Mouse (Mus musculus): ENCODE data around the gene Celsr1.
A peak's percentile ranks its signal among the peaks of the same experiment; 100 is the strongest.

Gene Celsr1

GRCm38 (mm10) chr15:85994906-85995608, 38.5 kb downstream of the Celsr1 start:
- no peak for DNase-seq (ENCODE audit: low read depth)

- no peak for DNase-seq (ENCODE audit: low read depth)
These were observed 39.5 kb downstream of the Celsr1 start for GRCm38 (mm10) chr15:85993931-85994583.

- no peak for DNase-seq (ENCODE audit: low read depth)
These were observed 40.2 kb downstream of the Celsr1 start for GRCm38 (mm10) chr15:85993386-85993785.

- DNase-seq (ENCODE audit: low read depth), result no peak
These were observed 41.5 kb downstream of the Celsr1 start for GRCm38 (mm10) chr15:85992125-85992495.

GRCm38 (mm10) chr15:85991453-85992124, 42.0 kb downstream of the Celsr1 start:
- DNase-seq (ENCODE audit: low read depth), result no peak

GRCm38 (mm10) chr15:85990696-85991443, 42.7 kb downstream of the Celsr1 start:
- DNase-seq (ENCODE audit: low read depth), result no peak

- DNase-seq (ENCODE audit: low read depth), result no peak
These were observed 45.7 kb downstream of the Celsr1 start for GRCm38 (mm10) chr15:85987896-85988295.

GRCm38 (mm10) chr15:85986170-85986569, 47.4 kb downstream of the Celsr1 start:
- DNase-seq (ENCODE audit: low read depth), result no peak

GRCm38 (mm10) chr15:85985601-85986000, 48.0 kb downstream of the Celsr1 start:
- no peak for DNase-seq (ENCODE audit: low read depth)

GRCm38 (mm10) chr15:85983131-85983530, 50.4 kb downstream of the Celsr1 start:
- no peak for DNase-seq (ENCODE audit: low read depth)

GRCm38 (mm10) chr15:85982416-85982775, 51.2 kb downstream of the Celsr1 start:
- DNase-seq (ENCODE audit: low read depth), result peak; percentile 10

GRCm38 (mm10) chr15:85981768-85982415, 51.7 kb downstream of the Celsr1 start:
- DNase-seq (ENCODE audit: low read depth), result peak; percentile 14

GRCm38 (mm10) chr15:85977086-85977485, 56.5 kb downstream of the Celsr1 start:
- no peak for DNase-seq (ENCODE audit: low read depth)

- no peak for DNase-seq (ENCODE audit: low read depth)
These were observed 57.8 kb downstream of the Celsr1 start for GRCm38 (mm10) chr15:85975746-85976145.

- DNase-seq (ENCODE audit: low read depth), result no peak
These were observed 62.0 kb downstream of the Celsr1 start for GRCm38 (mm10) chr15:85971596-85971995.

GRCm38 (mm10) chr15:85970441-85970840, 63.1 kb downstream of the Celsr1 start:
- DNase-seq (ENCODE audit: low read depth), result no peak

- DNase-seq (ENCODE audit: low read depth), result peak; percentile 7
These were observed 63.8 kb downstream of the Celsr1 start for GRCm38 (mm10) chr15:85969707-85970153.

- DNase-seq (ENCODE audit: low read depth), result no peak
These were observed 64.3 kb downstream of the Celsr1 start for GRCm38 (mm10) chr15:85969291-85969690.

GRCm38 (mm10) chr15:85966032-85966431, 67.5 kb downstream of the Celsr1 start:
- no peak for DNase-seq (ENCODE audit: low read depth)

- no peak for DNase-seq (ENCODE audit: low read depth)
These were observed 70.2 kb downstream of the Celsr1 start for GRCm38 (mm10) chr15:85963279-85963840.

- no peak for DNase-seq (ENCODE audit: low read depth)
These were observed 70.9 kb downstream of the Celsr1 start for GRCm38 (mm10) chr15:85962691-85963090.

- no peak for DNase-seq (ENCODE audit: low read depth)
These were observed 71.9 kb downstream of the Celsr1 start for GRCm38 (mm10) chr15:85961651-85962050.
